Mouse (Mus musculus): ENCODE measurements around the gene Plcb4. TPM values are rescaled to one million over a fixed set of nuclear protein-coding genes. Genes with fewer than 3 reads are reported as not detected.

Plcb4 gene
- total RNA-seq (2021): 10 to 100 TPM; 32.5 to 51.6 TPM
- long read RNA-seq, experiment 1, partial matches to known transcripts: 2 of 7 reads
- long read RNA-seq, experiment 1, other reads (novel, unspliced or antisense): 5 of 7 reads
- long read RNA-seq, experiment 2, partial matches to known transcripts: 0 of 1 reads
- long read RNA-seq, experiment 2, other reads (novel, unspliced or antisense): 1 of 1 reads

DNA sequence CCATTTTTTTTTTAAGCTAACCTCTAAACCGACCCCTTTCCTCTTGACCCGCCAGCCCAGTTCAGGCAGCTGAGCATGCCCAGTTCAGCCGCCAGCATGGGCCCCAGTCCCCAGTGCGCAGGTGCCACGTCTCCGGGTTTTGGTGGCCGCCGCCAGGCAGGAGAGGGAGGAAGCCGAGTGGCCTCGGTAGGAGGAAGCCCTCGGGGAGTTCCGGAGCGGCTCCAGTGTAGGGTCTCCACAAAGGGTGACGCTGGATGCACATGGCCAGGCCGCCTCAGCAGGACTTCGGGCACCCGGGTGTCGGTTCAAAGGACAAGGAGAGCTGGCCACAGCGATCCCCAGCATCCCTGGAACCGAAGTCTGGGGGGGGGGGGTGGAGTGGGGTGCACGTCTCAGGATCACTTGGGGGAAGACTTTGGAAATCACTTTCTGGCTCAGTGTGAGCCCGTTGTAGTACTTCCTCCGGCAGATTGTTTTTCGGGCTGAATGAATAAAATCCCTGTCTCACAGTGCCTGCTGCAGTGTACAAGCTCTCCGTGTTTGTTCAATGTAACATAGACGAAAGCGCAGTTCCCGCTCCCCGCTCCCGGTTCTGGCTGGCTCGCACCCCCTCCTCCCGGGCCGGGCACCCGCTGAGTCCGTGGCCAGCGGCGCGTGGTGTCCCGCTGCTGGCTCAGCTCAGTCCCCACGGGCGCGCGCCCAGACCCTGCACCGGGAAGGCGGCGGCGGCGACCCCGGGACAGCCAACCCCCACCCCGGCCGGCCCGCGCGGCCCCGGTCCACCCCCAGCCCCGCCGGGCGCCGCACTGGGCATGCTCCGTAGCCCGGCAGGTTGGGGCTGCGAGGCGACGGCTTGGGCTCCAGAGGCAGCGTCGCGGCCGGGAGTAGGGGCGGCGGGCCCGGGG lies at the start of gene Plcb4:
Plcb4 (plus strand) TSS at position 526 of the 905 bp plus-strand sequence.
- peak; percentile 93 for DNase-seq

- DNase-seq: peak in 1 of 2 experiments; percentile 11
These were observed 44.1 kb upstream of the Plcb4 start for GRCm38 (mm10) chr2:135614651-135615261.

DNA sequence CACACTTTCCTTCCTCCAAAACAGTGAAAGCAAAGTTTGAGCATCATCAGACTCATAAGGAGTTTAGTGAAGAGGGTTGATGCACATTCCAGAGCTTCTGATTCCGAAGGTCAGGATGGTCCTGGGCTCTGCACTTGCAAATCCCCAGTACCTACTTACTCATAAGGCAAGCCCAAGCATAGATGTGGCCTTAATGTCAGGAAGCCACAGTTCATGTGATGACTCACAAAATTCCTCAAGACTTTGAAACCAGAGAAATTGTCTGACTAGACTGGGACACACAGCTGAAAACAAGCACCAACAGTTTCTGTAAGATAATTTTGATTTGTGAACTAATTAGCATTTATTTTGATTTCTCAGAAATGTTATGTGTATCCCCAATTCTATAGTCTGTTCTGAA lies 42.7 kb upstream of the Plcb4 start:
- no peak for DNase-seq

DNA sequence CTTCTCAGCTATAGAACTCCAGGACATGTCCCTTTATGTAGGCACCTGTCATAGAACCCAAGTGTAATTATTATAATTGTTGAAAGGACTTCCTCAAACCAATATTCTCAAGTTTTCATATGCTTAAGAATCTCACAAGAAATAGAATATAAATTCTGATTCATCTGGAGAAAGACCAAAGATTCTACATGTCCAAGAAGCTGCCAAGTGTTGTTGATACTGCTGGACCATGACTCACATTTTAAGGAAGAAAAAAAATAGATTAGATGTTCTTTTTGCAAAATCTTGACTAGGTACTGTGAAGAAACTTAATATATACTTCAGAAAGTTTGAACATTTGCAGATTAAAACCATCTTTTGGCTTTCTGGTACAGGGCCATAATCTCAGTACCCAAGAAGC lies 40.3 kb upstream of the Plcb4 start:
- DNase-seq: no peak

DNA sequence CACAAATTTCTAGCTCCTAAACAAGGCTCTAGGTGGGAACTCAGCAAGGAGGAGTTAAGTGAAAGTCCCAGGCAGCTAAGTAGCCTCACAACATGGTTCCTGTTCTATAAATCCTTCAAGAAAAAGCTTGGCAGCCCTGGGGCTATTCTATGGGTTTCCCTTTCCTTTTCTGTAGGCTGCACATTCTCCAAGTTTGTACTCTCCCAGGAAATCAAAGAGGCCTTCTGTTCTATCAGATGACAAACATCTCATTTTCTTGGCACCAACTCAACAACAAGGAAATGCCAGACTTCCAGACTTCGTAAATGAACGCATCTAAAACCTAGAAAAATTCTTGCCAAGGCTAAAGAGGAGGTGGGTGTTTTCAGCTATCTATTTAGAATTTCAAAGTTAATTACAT lies 38.9 kb upstream of the Plcb4 start:
- DNase-seq: peak in 1 of 2 experiments; percentile 4

- no peak for DNase-seq
These were observed 31.0 kb upstream of the Plcb4 start for GRCm38 (mm10) chr2:135627821-135628220.

DNA sequence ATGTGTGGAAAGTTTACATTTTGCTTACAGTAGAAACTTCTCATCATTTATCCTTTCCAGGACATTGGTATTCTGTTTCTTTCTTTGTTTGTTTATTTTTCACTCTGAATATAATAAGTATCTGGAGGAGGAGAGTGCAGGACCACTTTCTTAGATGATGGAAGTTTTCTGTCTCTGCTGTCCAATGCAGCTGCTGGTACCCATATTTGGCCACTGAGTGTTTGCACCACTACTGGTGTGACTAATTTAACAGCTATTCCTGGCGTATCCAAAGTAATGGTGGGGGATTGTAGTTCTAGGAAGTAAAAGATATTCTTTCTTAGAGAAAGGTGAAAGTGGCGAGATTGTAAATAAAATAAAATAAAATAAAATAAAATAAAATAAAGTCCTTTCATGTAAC lies 21.6 kb upstream of the Plcb4 start:
- no peak for DNase-seq

DNA sequence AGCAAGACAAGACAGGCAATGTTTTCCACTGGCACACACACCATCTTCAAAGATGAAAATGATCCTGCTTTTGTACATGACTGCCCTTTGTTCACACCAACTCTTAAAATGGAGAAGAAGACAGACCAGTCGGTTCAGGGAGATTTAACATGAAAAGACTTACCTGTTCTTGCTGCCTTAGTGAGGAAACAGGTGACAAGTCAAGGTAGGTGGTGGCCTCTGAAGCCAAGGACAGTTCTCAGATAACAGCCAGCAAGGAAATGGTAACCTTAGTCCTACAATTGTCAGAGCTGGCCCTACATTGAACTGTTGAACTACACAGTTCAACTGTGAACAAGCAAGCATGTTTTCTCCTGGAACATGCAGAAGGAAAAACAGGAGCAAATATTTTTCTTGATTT lies 17.8 kb upstream of the Plcb4 start:
- no peak for DNase-seq

- no peak for DNase-seq
These were observed 17.2 kb upstream of the Plcb4 start for GRCm38 (mm10) chr2:135641636-135642035.

DNA sequence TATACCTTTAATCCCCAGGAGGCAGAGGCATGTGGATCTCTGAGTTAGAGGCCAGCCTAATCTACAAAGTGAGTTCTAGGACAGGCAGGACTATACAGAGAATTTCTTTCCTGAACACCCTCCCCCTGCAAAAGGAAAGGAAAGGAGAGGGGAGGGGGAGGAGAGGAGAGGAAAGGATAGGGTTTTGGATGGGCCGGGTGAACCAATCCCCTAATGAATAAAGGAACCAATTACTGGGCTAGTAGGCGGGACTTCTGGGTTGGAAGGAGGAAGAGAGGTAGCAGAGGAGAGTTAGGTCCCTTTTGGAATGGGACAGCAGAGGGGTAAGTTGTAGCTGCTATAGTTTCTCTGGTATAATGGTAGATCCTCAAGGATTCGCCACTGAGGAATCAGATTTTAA lies 12.6 kb upstream of the Plcb4 start:
- DNase-seq: no peak

GRCm38 (mm10) chr2:135646654-135647053 lies 12.2 kb upstream of the Plcb4 start:
- no peak for DNase-seq

DNA sequence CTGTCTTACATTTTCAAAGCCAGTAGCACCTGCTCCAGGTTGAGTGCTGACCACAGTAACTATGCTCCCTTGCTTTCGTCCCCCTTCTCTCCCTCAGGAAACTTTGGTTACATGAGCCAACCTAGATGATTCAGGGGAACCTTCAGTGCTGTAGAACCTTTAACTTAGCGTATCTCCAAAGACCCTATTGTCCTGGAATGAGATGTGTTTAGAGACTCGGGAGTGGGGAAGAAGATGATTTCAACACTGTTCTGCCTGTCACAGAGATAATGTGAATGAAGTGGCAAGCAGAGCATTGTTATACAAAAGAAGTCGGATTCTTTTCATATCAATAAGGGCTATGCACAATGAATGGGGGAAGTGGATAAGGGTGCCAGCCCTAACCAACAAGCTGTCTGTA lies 10.8 kb upstream of the Plcb4 start:
- DNase-seq: no peak

- DNase-seq: no peak
These were observed 7.9 kb upstream of the Plcb4 start for GRCm38 (mm10) chr2:135650885-135651284.

DNA sequence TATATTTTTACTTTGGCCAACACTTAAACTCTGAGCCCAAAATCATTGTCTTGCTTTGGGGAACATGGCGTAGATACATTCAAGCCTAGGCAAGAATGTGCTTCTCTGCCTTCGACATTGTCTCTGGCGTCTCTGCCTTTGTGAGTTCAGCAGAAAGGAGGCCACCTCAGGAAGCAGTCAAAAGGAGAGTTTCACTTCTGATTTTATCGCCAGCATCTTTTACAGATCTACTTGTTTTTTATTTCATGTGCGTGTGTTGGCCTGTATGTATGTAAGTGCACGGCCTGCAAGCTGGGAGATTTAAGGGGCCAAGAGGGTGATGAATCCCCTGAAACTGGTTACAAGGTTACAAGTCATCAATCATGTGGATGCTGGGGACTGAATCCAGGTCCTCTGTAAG lies 6.8 kb upstream of the Plcb4 start:
- DNase-seq: no peak

DNA sequence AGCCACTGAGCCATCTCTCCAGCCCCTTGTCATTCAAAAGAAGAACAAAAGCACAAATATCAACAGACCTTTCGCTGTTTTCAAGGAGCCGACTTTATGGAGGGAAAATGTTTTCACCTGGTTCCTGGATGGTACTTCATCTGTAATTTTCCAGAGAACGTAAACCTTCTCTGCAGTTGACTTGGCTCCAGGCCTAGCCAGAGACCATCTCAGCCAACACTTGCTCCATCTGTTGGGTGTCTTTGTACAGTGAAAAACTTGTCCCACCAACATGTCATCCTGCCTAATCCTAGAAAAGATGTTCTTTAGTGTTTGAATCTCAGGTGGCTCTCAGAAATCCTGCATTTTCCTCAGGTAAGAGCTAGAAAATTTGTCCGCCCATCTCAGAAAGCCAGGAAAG lies 6.4 kb upstream of the Plcb4 start:
- no peak for DNase-seq

GRCm38 (mm10) chr2:135655948-135656347 lies 2.9 kb upstream of the Plcb4 start:
- DNase-seq: no peak

DNA sequence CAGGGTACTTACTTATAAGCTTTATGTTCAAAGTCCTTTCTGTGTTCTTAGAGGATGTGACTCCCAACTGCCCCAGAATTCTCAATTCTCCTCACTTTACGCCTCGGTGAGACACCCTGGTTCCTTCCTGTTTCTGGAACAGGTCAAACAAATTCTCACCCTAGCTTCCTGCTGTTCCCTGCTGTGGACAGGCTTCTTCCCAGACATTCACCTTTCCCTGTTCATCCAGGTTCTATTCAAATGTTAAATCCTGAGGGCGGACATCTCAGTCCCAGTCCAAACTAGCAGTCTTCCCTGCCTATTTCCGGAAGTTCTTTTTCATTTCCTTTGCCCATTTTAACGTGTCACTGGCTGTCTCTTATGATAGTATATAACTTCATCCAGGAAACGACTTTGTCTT lies 2.2 kb upstream of the Plcb4 start:
- no peak for DNase-seq

DNA sequence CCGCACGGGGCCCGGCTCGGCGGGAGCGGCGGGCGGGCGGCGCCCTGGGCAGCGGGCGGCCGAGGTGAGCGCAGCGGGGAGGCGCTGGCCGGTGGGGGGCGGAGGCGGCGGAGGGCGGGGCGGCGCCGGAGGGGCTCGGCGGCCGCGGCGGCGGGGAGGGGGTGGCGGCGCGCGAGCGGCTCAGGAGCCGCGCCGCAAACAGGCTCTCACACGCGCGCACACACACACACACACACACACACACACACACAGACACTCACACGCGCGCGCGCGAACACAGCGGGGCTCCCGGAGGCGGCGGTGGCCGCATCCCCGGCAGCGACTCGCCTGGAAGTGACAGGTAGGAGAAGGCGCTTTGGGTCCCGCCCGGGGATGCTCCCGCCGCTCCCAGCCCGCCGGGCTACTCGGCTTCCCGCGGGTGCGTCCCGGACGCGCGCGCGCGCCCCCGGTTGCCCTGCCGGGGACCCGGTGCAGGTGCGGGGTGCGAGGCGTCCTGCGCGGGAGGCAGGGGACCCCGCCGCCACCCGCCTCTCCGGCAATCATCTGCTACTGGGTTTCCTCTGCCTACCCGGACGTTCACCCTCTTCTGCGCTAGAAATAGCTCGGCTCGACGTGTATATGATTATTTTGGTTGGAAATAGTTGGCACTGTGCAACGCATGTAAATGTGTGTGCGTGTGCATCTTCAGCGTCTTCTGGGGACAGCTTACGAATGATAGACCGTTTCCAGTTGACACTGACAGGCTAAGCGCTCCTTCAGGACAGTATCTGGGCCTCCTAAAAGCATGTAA lies 775 bp downstream of the Plcb4 start:
- DNase-seq: peak; percentile 61 to 77

GRCm38 (mm10) chr2:135660816-135661215 lies 2.0 kb downstream of the Plcb4 start:
- DNase-seq: no peak

GRCm38 (mm10) chr2:135663785-135664184 lies 5.0 kb downstream of the Plcb4 start:
- no peak for DNase-seq

- no peak for DNase-seq
These were observed 8.7 kb downstream of the Plcb4 start for GRCm38 (mm10) chr2:135667496-135667895.

- DNase-seq: no peak
These were observed 13.8 kb downstream of the Plcb4 start for GRCm38 (mm10) chr2:135672459-135673104.

Data from adrenal gland, postnatal 36 days (tissue).